Mouse (Mus musculus) adipose tissue, adult 10 weeks (tissue): ENCODE data around the gene Slc25a11. TPM values are rescaled to one million over a fixed set of nuclear protein-coding genes. Genes with fewer than 3 reads are reported as not detected.

Experiments
- polyA plus RNA-seq: library from polyadenylated mRNA; stranded (reverse); fragments of 350-450 nt; fragmentation: Illumina TruSeq; extraction: RNeasy Lipid Tissue Mini Kit (QIAGEN cat#74804); gene quantifications from one replicate; pipeline ENCODE4 v1.2.3, GENCODE M21; 2014; ENCODE audit warnings: low read depth, low replicate concordance

Slc25a11 gene
- 126 TPM for polyA plus RNA-seq

GRCm38 (mm10) chr11:70646691-70647650 lies at the start of gene Slc25a11, which contains the start of gene Rnf167:
Gene Slc25a11 (minus strand): TSS chr11:70647479.
Gene Rnf167 (plus strand): TSS chr11:70647235.

GRCm38 (mm10) chr11:70687601-70688199 lies 40.4 kb upstream of the Slc25a11 start, which contains the start of gene Camta2:
Gene Camta2 (minus strand): TSS chr11:70688105.

GRCm38 (mm10) chr11:70668771-70669505 lies 21.7 kb upstream of the Slc25a11 start, which contains the start of gene Spag7:
Gene Spag7 (minus strand): TSS chr11:70669416.

GRCm38 (mm10) chr11:70656964-70657363 lies 9.7 kb upstream of the Slc25a11 start, which contains the start of gene Eno3:
Gene Eno3 (plus strand): TSS chr11:70657202.

GRCm38 (mm10) chr11:70654198-70654922 lies 7.1 kb upstream of the Slc25a11 start, which contains the start of gene Pfn1:
Gene Pfn1 (minus strand): TSS chr11:70654644.

GRCm38 (mm10) chr11:70638714-70639278 lies 8.5 kb downstream of the Slc25a11 start, which contains the start of gene Gp1ba:
Gene Gp1ba (plus strand): TSS chr11:70639122.

GRCm38 (mm10) chr11:70619101-70619500 lies 28.2 kb downstream of the Slc25a11 start, which contains the start of gene Chrne:
Gene Chrne (minus strand): TSS chr11:70619216.

GRCm38 (mm10) chr11:70615516-70616093 lies 31.7 kb downstream of the Slc25a11 start, which contains the start of gene 4930544D05Rik:
Gene 4930544D05Rik (plus strand): TSS chr11:70615848.

Other genes with a start within 250 kb of the Slc25a11 start
- 15.2 TPM for gene Pelp1, start 237.4 kb downstream of the Slc25a11 start, polyA plus RNA-seq
- gene Arrb2, start 214.8 kb downstream of the Slc25a11 start, polyA plus RNA-seq: 45.5 TPM
- 24.2 TPM for gene Med11, start 195.6 kb downstream of the Slc25a11 start, polyA plus RNA-seq
- 5.6 TPM for gene Zmynd15, start 188.0 kb downstream of the Slc25a11 start, polyA plus RNA-seq
- 14.8 TPM for gene Cxcl16, start 187.5 kb downstream of the Slc25a11 start, polyA plus RNA-seq
- gene Tm4sf5, start 142.2 kb downstream of the Slc25a11 start, polyA plus RNA-seq: not detected
- not detected for gene Vmo1, start 132.9 kb downstream of the Slc25a11 start, polyA plus RNA-seq
- not detected for gene Gltpd2, start 128.3 kb downstream of the Slc25a11 start, polyA plus RNA-seq
- gene Psmb6, start 122.1 kb downstream of the Slc25a11 start, polyA plus RNA-seq: 235 TPM
- not detected for gene Gm40193, start 114.5 kb downstream of the Slc25a11 start, polyA plus RNA-seq
- gene Pld2, start 107.4 kb downstream of the Slc25a11 start, polyA plus RNA-seq: 19.3 TPM
- gene Mink1, start 84.6 kb downstream of the Slc25a11 start, polyA plus RNA-seq: 74.4 TPM
- gene 4930544D05Rik, start 31.6 kb downstream of the Slc25a11 start, polyA plus RNA-seq: 9.8 TPM
- gene Chrne, start 28.3 kb downstream of the Slc25a11 start, polyA plus RNA-seq: 0.88 TPM
- gene Gp1ba, start 8.4 kb downstream of the Slc25a11 start, polyA plus RNA-seq: not detected
- 80.8 TPM for gene Rnf167, start 244 bp downstream of the Slc25a11 start, polyA plus RNA-seq
- gene Pfn1, start 7.2 kb upstream of the Slc25a11 start, polyA plus RNA-seq: 446 TPM
- gene Eno3, start 9.7 kb upstream of the Slc25a11 start, polyA plus RNA-seq: 36.3 TPM
- gene Spag7, start 21.9 kb upstream of the Slc25a11 start, polyA plus RNA-seq: 75.7 TPM
- gene Camta2, start 40.6 kb upstream of the Slc25a11 start, polyA plus RNA-seq: 27.5 TPM
- gene Inca1, start 52.7 kb upstream of the Slc25a11 start, polyA plus RNA-seq: 21.7 TPM
- 97.3 TPM for gene Kif1c, start 53.1 kb upstream of the Slc25a11 start, polyA plus RNA-seq
- gene Zfp3, start 116.7 kb upstream of the Slc25a11 start, polyA plus RNA-seq: 6.4 TPM
- gene Scimp, start 165.1 kb upstream of the Slc25a11 start, polyA plus RNA-seq: 0.79 TPM
- gene Rabep1, start 197.3 kb upstream of the Slc25a11 start, polyA plus RNA-seq: 17.2 TPM